ENCODE assay signal across 16 mouse cellular contexts in genomic region chrX:74426256-74426655, GRCm38 (mm10). TPM values are rescaled to one million over a fixed set of nuclear protein-coding genes. Genes with fewer than 3 reads are reported as not detected.
DNase-seq lines count a peak whose midpoint lies in the region; ATAC-seq and TF ChIP-seq lines count a peak whose summit lies in the region.
"Had no signal": no experiment of that assay in that cellular context is flagged by ENCODE, and none has a peak within 500 bp of the region (broad histone marks: within the 10 kb centered on the region; RNA-seq: fewer than 3 reads in every experiment).

No protein-coding gene starts in this region.

- peak overlapping the region; percentile 78 for H3K4me3 ChIP-seq in myocyte
- H3K4me3 ChIP-seq: limb, embryonic 13.5 days; midbrain, embryonic 12.5 days had no signal

- intact Hi-C loops in heart, postnatal 10 days (cut with DNase I), result loop anchor here (10.0 kb wide), 2 partner anchors 461 to 711 kb away; partner anchors contain the start of genes Abcd1, Bcap31 and Hcfc1

- no peak for TF ChIP-seq POLR2A in myocyte (IDR thresholded peaks at IDR 0.05; ENCODE audit: insufficient read length, low read depth)

- DNase-seq in heart, adult 11 months, result peak; percentile 80
- no peak for DNase-seq in heart, postnatal 10 days
- peak; percentile 10 for DNase-seq in A20 (ENCODE audit: low read depth, low spot score)
- DNase-seq in right cerebral cortex, postnatal 4 days, result no peak
- no peak for DNase-seq in right cerebral cortex, postnatal 36 days (ENCODE audit: low spot score in 2 of 2)
- no peak for DNase-seq in adrenal gland, adult (ENCODE audit: inconsistent age in 2 of 2, low spot score in 1 of 2)
- DNase-seq: adrenal gland, postnatal 14 days; cerebellum, postnatal 14 days; lung, postnatal 14 days; thymus, postnatal 4 days had no signal

- H3K4me2 ChIP-seq in myocyte (ENCODE audit: low read depth), result peak overlapping the region; percentile 78
- H3K4me2 ChIP-seq: hindbrain, embryonic 14.5 days; limb, embryonic 13.5 days; midbrain, embryonic 12.5 days had no signal

- H3K36me3 ChIP-seq in myocyte (ENCODE audit: control insufficient read depth, insufficient read depth), result no peaks in the 10 kb centered on the region
- H3K36me3 ChIP-seq: limb, embryonic 13.5 days; midbrain, embryonic 12.5 days had no signal

- no peaks in the 10 kb centered on the region for H3K27me3 ChIP-seq in myocyte (ENCODE audit: control insufficient read depth, insufficient read depth, insufficient read length)
- H3K27me3 ChIP-seq: limb, embryonic 13.5 days; midbrain, embryonic 12.5 days had no signal

- peaks cover 43% of the 10 kb centered on the region for H3K79me2 ChIP-seq in myocyte (ENCODE audit: control insufficient read depth, insufficient read depth)

- H3ac ChIP-seq in myocyte (ENCODE audit: control insufficient read depth, insufficient read length), result no peak overlapping the region

- peak; percentile 21 for ATAC-seq in granulocyte monocyte progenitor cell, adult 5-6 weeks (replicated peaks; ENCODE audit: poor library complexity, severe bottlenecking)
- ATAC-seq: intestine, embryonic 16.5 days had no signal

TF ChIP-seq in myocyte, 11 proteins besides CTCF, POLR2A, EP300 and RAD21:
- TF ChIP-seq POLR2AphosphoS2 (IDR thresholded peaks at IDR 0.05; ENCODE audit: insufficient read length, low read depth) (no peak), TCF3 (IDR thresholded peaks at IDR 0.05; ENCODE audit: insufficient read length, low read depth) (no peak), MYOG (IDR thresholded peaks at IDR 0.05; ENCODE audit: control insufficient read depth in 1 of 3, insufficient read depth in 1 of 3, insufficient read length in 2 of 3, low read depth in 2 of 3) (no peak), USF1 (IDR thresholded peaks at IDR 0.05; ENCODE audit: low read depth) (no peak), E2F4 (IDR thresholded peaks at IDR 0.05; ENCODE audit: insufficient read depth) (no peak), REST (IDR thresholded peaks at IDR 0.05; ENCODE audit: insufficient read depth, insufficient read length) (no peak), TCF12 (IDR thresholded peaks at IDR 0.05; ENCODE audit: insufficient read depth, poor library complexity, severe bottlenecking) (no peak), MYOD1 (IDR thresholded peaks at IDR 0.05; ENCODE audit: control insufficient read depth in 1 of 3, insufficient read length in 2 of 3, low read depth in 2 of 3) (no peak), CEBPB (IDR thresholded peaks at IDR 0.05; ENCODE audit: insufficient read depth, poor library complexity, severe bottlenecking) (no peak), MAX (IDR thresholded peaks at IDR 0.05; ENCODE audit: low read depth) (no peak), SRF (IDR thresholded peaks at IDR 0.05; ENCODE audit: control insufficient read depth, insufficient read length, low read depth) (no peak)

RNA-seq across cellular contexts. Expression of gene G6pdx, which starts 2.7 kb away (rescaled TPM):
- 10 to 100 TPM in 1 of 2 experiments, 1 to 10 TPM in 1; 9.3 to 10.4 TPM for total RNA-seq in heart, postnatal 10 days (2021)
- 164 and 168 TPM in 2 replicates for total RNA-seq in granulocyte monocyte progenitor cell, adult 5-6 weeks (2014; fragmentation: Nextera tagmentation)
- 120 and 126 TPM in 2 replicates for total RNA-seq in granulocyte monocyte progenitor cell, adult 5-6 weeks (2017)
- polyA plus RNA-seq in myocyte (2012; fragmentation: generic; extraction: Trizol), result 62.2 TPM

RNA-seq across cellular contexts. Expression of gene Ikbkg, which starts 33.2 kb away (rescaled TPM):
- total RNA-seq in heart, postnatal 10 days (2021), result 10 to 100 TPM; 45.7 to 48.4 TPM
- 13.1 and 23.7 TPM in 2 replicates for total RNA-seq in granulocyte monocyte progenitor cell, adult 5-6 weeks (2014; fragmentation: Nextera tagmentation)
- total RNA-seq in granulocyte monocyte progenitor cell, adult 5-6 weeks (2017), result 23.1 and 57.0 TPM in 2 replicates
- polyA plus RNA-seq in myocyte (2012; fragmentation: generic; extraction: Trizol), result 24.7 TPM

RNA-seq across cellular contexts. Expression of gene Fam3a, which starts 33.2 kb away (rescaled TPM):
- total RNA-seq in heart, postnatal 10 days (2021), result 10 to 100 TPM; 20.7 to 22.7 TPM
- 8.8 and 21.1 TPM in 2 replicates for total RNA-seq in granulocyte monocyte progenitor cell, adult 5-6 weeks (2014; fragmentation: Nextera tagmentation)
- 12.3 and 14.7 TPM in 2 replicates for total RNA-seq in granulocyte monocyte progenitor cell, adult 5-6 weeks (2017)
- 19.5 TPM for polyA plus RNA-seq in myocyte (2012; fragmentation: generic; extraction: Trizol)

RNA-seq across cellular contexts. Expression of gene Slc10a3, which starts 53.1 kb away (rescaled TPM):
- total RNA-seq in heart, postnatal 10 days (2021), result 1 to 10 TPM; 7.6 to 7.8 TPM
- total RNA-seq in granulocyte monocyte progenitor cell, adult 5-6 weeks (2014; fragmentation: Nextera tagmentation), result 32.0 and 39.6 TPM in 2 replicates
- total RNA-seq in granulocyte monocyte progenitor cell, adult 5-6 weeks (2017), result 12.8 and 18.3 TPM in 2 replicates
- polyA plus RNA-seq in myocyte (2012; fragmentation: generic; extraction: Trizol), result 11.2 TPM

RNA-seq across cellular contexts. Expression of gene Ubl4a, which starts 53.2 kb away (rescaled TPM):
- total RNA-seq in heart, postnatal 10 days (2021), result 10 to 100 TPM; 47.1 to 53.3 TPM
- 49.7 and 50.3 TPM in 2 replicates for total RNA-seq in granulocyte monocyte progenitor cell, adult 5-6 weeks (2014; fragmentation: Nextera tagmentation)
- 15.8 and 17.3 TPM in 2 replicates for total RNA-seq in granulocyte monocyte progenitor cell, adult 5-6 weeks (2017)
- 51.5 TPM for polyA plus RNA-seq in myocyte (2012; fragmentation: generic; extraction: Trizol)

Comparison
In these comparisons a context has a peak if more than half of its experiments do, and no peak if none do; other contexts are left out.
1. DNase-seq: peak in heart, adult 11 months (single experiment) and A20 (single experiment); none in heart, postnatal 10 days (0 of 2), right cerebral cortex, postnatal 4 days (single experiment), right cerebral cortex, postnatal 36 days (0 of 2) and adrenal gland, adult (0 of 2).
2. RNA of gene G6pdx, which starts 2.7 kb away (total RNA-seq): 120 to 168 TPM in granulocyte monocyte progenitor cell, adult 5-6 weeks; 9.3 to 10.4 TPM in heart, postnatal 10 days; every median in the first group is over 10 times any median in the second.